Mouse (Mus musculus): ENCODE data around the gene Hist2h4. TPM values are rescaled to one million over a fixed set of nuclear protein-coding genes. Genes with fewer than 3 reads are reported as not detected.
A peak's percentile ranks its signal among the peaks of the same experiment; 100 is the strongest.

Gene Hist2h4
- polyA plus RNA-seq, 1 experiment from 2014 or later: 8.5 TPM

GRCm38 (mm10) chr3:96267541-96267940, 4.4 kb upstream of the Hist2h4 start:
- Histone ChIP-seq H3K4me2 (replicated peaks) (peak overlapping the region; percentile 52), H3K4me1 (peaks cover 18% of the 10 kb centered on the region), H3K9ac (no peak overlapping the region), H3K9me3 (no peaks in the 10 kb centered on the region), H3K36me3 (no peaks in the 10 kb centered on the region), H3K27ac (no peak overlapping the region), H3K27me3 (replicated peaks) (no peaks in the 10 kb centered on the region), H3K4me3 (no peak overlapping the region)
- WGBS: 85% methylated on average over 4 of the region's 4 CpGs
- no peak for ATAC-seq (ENCODE audit: low FRiP score, low read depth)

DNA sequence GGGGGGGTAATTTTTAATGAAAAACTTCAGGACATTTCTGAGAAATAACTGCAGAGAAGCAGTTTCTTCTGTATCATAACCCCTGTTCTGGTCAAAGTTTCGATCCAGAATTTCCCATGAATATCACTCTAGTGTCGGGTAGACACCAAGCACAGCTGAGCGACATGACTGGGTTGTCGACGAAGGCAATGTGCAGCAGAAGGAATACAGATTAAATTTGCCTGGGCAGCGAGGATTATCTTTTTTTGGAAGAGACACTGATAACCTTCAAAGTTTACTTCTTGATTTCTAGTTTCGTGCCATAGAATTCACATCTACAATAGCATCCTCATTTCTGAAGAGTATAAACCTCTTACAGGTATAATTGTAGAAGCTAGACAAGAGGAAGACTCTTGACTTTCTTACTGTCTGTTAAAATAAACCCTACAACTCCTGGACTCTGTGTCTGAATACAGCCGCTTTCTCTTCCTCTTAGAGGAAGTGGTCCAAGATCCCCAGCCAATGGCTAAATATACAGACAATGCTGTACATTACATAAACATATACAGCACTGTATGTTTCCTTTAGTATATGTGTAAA, 3.1 kb upstream of the Hist2h4 start:
- no peak for ATAC-seq (ENCODE audit: low FRiP score, low read depth)
- H3K27me3 ChIP-seq (replicated peaks): no peaks in the 10 kb centered on the region
- H3K9ac ChIP-seq: no peak overlapping the region
- no peaks in the 10 kb centered on the region for H3K36me3 ChIP-seq
- H3K4me3 ChIP-seq: no peak overlapping the region
- no peak overlapping the region for H3K27ac ChIP-seq
- no peaks in the 10 kb centered on the region for H3K9me3 ChIP-seq
- no peak overlapping the region for H3K4me2 ChIP-seq (replicated peaks)
- H3K4me1 ChIP-seq: peaks cover 28% of the 10 kb centered on the region
- WGBS: 87% methylated on average over 8 of the region's 8 CpGs

GRCm38 (mm10) chr3:96264404-96264949, 1.4 kb upstream of the Hist2h4 start:
- no peak for ATAC-seq (ENCODE audit: low FRiP score, low read depth)
- Histone ChIP-seq H3K4me2 (replicated peaks) (peak overlapping the region; percentile 78), H3K9ac (no peak overlapping the region), H3K9me3 (no peaks in the 10 kb centered on the region), H3K4me1 (peaks cover 28% of the 10 kb centered on the region), H3K27ac (no peak overlapping the region), H3K27me3 (replicated peaks) (no peaks in the 10 kb centered on the region), H3K36me3 (no peaks in the 10 kb centered on the region), H3K4me3 (no peak overlapping the region)
- WGBS: 75% methylated on average over 7 of the region's 7 CpGs

GRCm38 (mm10) chr3:96263558-96264403, 670 bp upstream of the Hist2h4 start:
- ATAC-seq (ENCODE audit: low FRiP score, low read depth): peak; percentile 49; the same call in 1 of the 2 replicates
- WGBS: 6% methylated on average over 27 of the region's 27 CpGs

DNA sequence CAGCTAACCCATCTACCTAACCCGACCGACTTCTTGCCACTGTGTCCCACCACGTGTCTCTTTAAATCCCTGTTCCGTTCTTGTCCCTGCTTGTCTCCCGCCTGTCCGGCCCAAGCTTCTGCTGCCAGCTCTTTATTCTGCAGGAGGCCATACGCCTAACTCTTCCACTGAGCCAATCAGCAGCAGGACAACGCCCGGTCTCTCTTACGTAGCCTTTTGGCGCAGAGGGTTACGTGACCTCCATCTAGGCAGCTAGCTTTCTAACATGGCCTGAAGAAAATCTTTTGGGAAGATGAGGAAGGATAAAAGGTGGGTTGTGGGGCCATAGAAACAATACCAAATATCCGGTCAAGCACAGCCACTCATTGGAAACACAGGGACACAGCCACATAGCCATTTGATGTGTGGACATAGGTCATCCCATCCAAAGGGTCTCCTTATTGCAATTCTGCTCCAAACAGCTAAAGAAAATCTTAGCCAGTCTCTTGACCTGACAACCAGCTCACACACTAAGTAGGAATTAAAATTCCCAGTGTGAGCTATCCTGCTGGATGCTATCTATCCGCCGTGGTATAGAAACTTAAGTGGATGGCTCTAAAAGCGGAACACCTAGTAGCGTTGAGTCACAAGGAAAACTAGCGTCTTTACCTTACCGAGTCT, 765 bp downstream of the Hist2h4 start:
- peak; percentile 83 for ATAC-seq (ENCODE audit: low FRiP score, low read depth)
- 1% methylated on average over 19 of the region's 19 CpGs for WGBS

More at GRCm38 (mm10) chr3:96263558-96264403, 670 bp upstream of the Hist2h4 start:
- no peaks in the 10 kb centered on the region for H3K36me3 ChIP-seq
- H3K4me3 ChIP-seq: peak overlapping the region; percentile 50
- H3K9ac ChIP-seq: peak overlapping the region; percentile 84
- H3K27ac ChIP-seq: peak overlapping the region; percentile 81
- peak overlapping the region; percentile 78 for H3K4me2 ChIP-seq (replicated peaks)
- H3K27me3 ChIP-seq (replicated peaks): no peaks in the 10 kb centered on the region
- H3K4me1 ChIP-seq: peaks cover 28% of the 10 kb centered on the region
- H3K9me3 ChIP-seq: no peaks in the 10 kb centered on the region

DNA sequence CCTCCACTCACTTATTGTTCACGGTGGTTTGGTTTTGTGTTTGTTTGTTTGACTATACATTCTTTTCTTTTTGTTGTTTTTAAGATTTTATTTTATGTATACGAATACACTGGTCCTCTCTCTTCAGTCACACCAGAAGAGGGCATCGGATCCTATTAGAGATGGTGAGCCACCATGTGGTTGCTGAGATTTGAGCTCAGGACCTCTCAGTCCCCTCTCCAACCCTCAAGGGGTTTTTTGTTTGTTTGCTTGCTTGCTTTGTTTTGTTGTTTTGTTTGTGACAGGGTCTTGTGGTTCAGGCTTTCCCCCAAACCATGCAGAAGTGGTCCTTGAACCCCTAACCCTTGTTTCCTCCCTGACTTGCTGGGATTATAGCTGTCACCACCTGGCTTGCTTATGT, 1.5 kb downstream of the Hist2h4 start:
- Histone ChIP-seq H3K9ac (peak overlapping the region; percentile 84; the same call in 1 of the 2 replicates), H3K4me2 (replicated peaks) (peak overlapping the region; percentile 78), H3K4me1 (peaks cover 20% of the 10 kb centered on the region), H3K9me3 (no peaks in the 10 kb centered on the region), H3K27ac (peak overlapping the region; percentile 92), H3K4me3 (peak overlapping the region; percentile 50; the same call in 1 of the 2 replicates), H3K36me3 (no peaks in the 10 kb centered on the region), H3K27me3 (replicated peaks) (no peaks in the 10 kb centered on the region)
- WGBS: 71% methylated on average over 3 of the region's 3 CpGs
- no peak for ATAC-seq (ENCODE audit: low FRiP score, low read depth)

More for the DNA sequence above, 765 bp downstream of the Hist2h4 start:
- Histone ChIP-seq H3K36me3 (no peaks in the 10 kb centered on the region), H3K27me3 (replicated peaks) (no peaks in the 10 kb centered on the region), H3K9ac (peak overlapping the region; percentile 84), H3K9me3 (no peaks in the 10 kb centered on the region), H3K4me3 (peak overlapping the region; percentile 50), H3K27ac (peak overlapping the region; percentile 92), H3K4me2 (replicated peaks) (peak overlapping the region; percentile 78), H3K4me1 (peaks cover 20% of the 10 kb centered on the region)

- peaks cover 20% of the 10 kb centered on the region for H3K4me1 ChIP-seq
- H3K4me3 ChIP-seq: no peak overlapping the region
- no peak for ATAC-seq (ENCODE audit: low FRiP score, low read depth)
- 87% methylated on average over 5 of the region's 5 CpGs for WGBS
- no peak overlapping the region for H3K27ac ChIP-seq
- no peaks in the 10 kb centered on the region for H3K36me3 ChIP-seq
- H3K9ac ChIP-seq: no peak overlapping the region
- no peaks in the 10 kb centered on the region for H3K27me3 ChIP-seq (replicated peaks)
- H3K4me2 ChIP-seq (replicated peaks): no peak overlapping the region
- no peaks in the 10 kb centered on the region for H3K9me3 ChIP-seq
Observed at GRCm38 (mm10) chr3:96260220-96260619, 2.9 kb downstream of the Hist2h4 start.

DNA sequence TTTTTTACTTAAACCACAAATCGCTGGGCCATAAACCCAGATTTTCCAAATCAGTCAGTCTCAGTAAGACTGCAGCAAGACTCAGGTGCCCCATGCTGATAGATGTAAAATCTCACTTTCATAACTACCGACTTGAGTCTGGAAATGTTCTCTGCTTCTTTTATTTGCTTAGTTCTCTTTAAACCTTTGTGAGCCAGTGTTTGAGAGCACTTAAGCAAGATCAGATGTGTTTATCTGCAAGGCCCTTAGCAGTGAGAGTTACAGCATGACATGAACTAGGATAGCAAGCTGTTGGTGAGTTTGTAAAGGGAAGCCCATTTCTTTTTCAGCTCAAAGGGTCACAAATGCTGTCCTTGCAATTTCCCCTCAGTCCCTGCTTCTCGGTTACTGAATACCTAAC, 5.9 kb downstream of the Hist2h4 start:
- Histone ChIP-seq H3K4me1 (peaks cover 7% of the 10 kb centered on the region; the same call in 1 of the 2 replicates), H3K4me3 (no peak overlapping the region), H3K4me2 (replicated peaks) (no peak overlapping the region), H3K27ac (no peak overlapping the region), H3K27me3 (replicated peaks) (no peaks in the 10 kb centered on the region), H3K36me3 (no peaks in the 10 kb centered on the region), H3K9me3 (no peaks in the 10 kb centered on the region), H3K9ac (no peak overlapping the region)
- ATAC-seq (ENCODE audit: low FRiP score, low read depth): no peak
- WGBS: 84% methylated on average over 3 of the region's 3 CpGs

- H3K4me2 ChIP-seq (replicated peaks): no peak overlapping the region
- no peak overlapping the region for H3K9ac ChIP-seq
- H3K4me3 ChIP-seq: no peak overlapping the region
- no peak overlapping the region for H3K27ac ChIP-seq
- no peaks in the 10 kb centered on the region for H3K9me3 ChIP-seq
- no peak for ATAC-seq (ENCODE audit: low FRiP score, low read depth)
- H3K36me3 ChIP-seq: no peaks in the 10 kb centered on the region
- WGBS: 80% methylated on average over 5 of the region's 5 CpGs
- no peaks in the 10 kb centered on the region for H3K4me1 ChIP-seq
- no peaks in the 10 kb centered on the region for H3K27me3 ChIP-seq (replicated peaks)
Observed at GRCm38 (mm10) chr3:96255926-96256593, 7.1 kb downstream of the Hist2h4 start.

- WGBS: 67% methylated on average over 10 of the region's 10 CpGs
- Histone ChIP-seq H3K4me3 (no peak overlapping the region), H3K27me3 (replicated peaks) (no peaks in the 10 kb centered on the region), H3K9ac (no peak overlapping the region), H3K36me3 (no peaks in the 10 kb centered on the region), H3K27ac (no peak overlapping the region), H3K4me1 (no peaks in the 10 kb centered on the region), H3K4me2 (replicated peaks) (no peak overlapping the region), H3K9me3 (no peaks in the 10 kb centered on the region)
- ATAC-seq (ENCODE audit: low FRiP score, low read depth): no peak
Observed at GRCm38 (mm10) chr3:96254683-96255355, 8.3 kb downstream of the Hist2h4 start.

DNA sequence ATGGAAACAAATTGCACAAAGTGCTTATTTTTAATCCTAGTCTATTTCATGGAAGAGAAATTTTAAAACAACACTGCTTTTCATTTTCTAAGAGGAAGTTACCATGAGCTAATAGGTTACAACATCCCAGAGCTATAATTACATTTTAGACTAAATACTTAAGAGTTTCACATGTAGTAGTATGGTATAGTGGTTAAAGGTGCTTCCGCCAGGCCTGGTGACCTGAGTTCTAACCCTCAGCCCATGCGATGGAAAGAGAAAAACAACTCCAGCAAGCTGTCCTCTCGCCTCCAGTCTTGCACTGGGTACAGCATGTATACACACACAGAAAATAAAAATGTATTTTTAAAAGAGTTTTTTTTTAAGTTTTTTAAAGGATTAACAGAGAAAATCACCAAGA, 11.3 kb downstream of the Hist2h4 start:
- H3K27ac ChIP-seq: no peak overlapping the region
- 88% methylated on average over 3 of the region's 3 CpGs for WGBS
- H3K27me3 ChIP-seq (replicated peaks): no peaks in the 10 kb centered on the region
- no peak overlapping the region for H3K9ac ChIP-seq
- no peak for ATAC-seq (ENCODE audit: low FRiP score, low read depth)
- no peak overlapping the region for H3K4me3 ChIP-seq
- no peaks in the 10 kb centered on the region for H3K36me3 ChIP-seq
- H3K9me3 ChIP-seq: no peaks in the 10 kb centered on the region
- no peak overlapping the region for H3K4me2 ChIP-seq (replicated peaks)
- peaks cover 13% of the 10 kb centered on the region; the same call in 1 of the 2 replicates for H3K4me1 ChIP-seq

Data from neural tube, embryonic 12.5 days (tissue).